Mouse (Mus musculus) brain, adult 2 months (tissue): Measurements from ENCODE around the gene Aqp3.
A peak's percentile ranks its signal among the peaks of the same experiment; 100 is the strongest.

Experiments
- DNase-seq: peaks from one replicate; pipeline ENCODE4 v3.0.0; 2011; ENCODE audit warnings: low read depth, low spot score

Gene Aqp3

DNA sequence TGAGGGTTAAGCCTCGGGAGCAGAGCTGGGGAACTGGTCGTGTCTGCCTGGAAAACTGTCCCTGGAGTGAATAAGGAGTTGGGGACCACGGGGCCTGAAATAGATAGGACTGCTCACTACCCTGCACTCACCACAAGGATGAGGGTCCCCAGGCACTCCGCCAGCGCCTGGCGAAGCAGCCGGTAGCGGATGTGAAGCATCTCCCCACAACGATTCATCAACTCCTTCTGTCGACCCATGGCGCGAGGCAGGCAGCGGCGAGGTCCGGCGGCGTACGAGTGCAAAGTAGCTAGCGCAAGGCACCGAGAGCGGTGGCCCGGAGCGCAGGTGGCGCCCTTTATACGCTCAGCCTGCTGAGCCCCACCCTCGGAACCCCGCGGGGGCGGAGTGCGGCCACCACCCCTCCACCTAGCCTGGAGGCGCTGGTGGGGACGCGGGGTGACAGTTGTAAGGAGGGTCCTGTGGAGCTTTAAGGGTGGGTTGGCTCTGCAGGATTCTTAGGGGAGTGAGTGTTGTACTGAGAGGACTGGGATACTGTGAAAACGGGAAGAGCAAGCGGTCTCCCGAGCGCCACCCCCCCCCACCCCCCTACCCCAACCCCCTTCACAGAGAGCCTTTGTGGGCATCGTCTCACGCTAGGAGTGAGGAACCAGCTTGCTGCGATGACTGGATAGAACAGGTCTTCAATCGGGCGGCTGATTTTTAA, at the start of gene Aqp3:
TSS of gene Aqp3 (minus strand) at position 313 of the 706 bp plus-strand sequence.
- DNase-seq, result no peak

DNA sequence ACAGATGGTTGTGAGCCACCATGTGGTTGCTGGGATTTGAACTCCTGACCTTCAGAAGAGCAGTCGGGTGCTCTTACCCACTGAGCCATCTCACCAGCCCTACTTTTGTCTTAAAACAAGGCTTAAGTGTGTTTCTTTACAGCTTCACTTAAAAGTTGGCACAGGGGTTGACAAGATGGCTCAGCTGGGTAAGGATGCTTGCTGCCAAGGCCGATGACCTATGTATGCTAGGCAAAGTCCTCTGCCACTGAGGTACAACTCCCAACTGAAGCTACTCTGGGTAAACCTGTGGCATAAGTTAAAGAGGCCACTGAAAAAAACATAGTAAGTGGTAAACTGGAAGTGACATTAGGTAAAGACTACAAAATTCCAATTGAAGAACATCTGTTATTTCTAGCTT, 44.6 kb upstream of the Aqp3 start:
- DNase-seq, result no peak

DNA sequence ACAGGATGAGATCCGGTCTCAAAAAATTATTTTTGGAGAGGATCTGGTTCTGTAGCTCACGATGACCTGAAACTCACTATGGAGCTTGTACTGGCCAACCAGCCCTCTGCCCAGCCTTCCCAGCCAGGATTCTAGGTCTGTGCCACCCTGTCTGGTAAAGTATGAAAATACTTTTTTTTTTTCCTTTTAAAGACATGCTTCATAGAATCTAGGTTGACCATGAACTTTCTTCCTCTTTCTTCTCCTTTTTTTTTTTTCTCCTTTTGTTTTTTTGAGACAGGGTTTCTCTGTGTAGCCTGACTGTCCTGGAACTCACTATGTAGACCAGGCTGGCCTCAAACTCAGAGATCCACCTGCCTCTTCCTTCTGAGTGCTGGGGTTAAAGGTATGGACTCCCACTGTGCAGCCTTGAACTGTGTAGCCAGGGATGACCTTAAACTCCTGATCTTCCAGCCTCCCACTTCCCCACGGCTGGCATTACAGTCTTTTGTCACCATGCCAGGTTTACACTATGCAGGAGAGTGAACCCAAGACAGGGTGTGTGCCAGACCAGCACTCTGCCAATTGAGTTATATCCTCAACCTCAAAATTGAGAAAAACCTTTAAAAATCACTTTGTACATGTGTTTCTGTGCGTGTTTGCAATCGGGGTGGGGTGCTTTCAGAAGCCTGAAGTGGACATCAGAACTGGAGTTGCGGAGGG, 42.3 kb upstream of the Aqp3 start:
- DNase-seq, result peak; percentile 6

DNA sequence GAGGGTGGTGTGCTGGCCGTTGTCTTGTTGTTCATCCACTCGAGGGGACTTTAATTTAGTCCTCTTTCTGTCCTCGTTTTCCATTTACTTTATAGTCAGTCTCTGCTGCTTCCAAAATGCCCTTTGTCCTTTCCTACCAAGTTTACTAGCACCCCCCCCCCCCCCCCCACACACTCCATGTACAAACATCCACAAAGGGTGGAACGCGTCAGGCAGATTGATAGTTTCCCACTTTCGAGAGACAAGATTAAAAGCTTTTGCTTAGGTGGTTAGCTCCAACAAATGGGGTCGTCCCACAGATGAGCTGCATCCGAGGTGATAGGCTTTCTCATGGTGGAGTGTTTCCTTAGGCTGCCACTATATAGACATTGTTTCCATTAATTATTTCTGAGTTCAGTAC, 38.8 kb upstream of the Aqp3 start:
- DNase-seq, result no peak

DNA sequence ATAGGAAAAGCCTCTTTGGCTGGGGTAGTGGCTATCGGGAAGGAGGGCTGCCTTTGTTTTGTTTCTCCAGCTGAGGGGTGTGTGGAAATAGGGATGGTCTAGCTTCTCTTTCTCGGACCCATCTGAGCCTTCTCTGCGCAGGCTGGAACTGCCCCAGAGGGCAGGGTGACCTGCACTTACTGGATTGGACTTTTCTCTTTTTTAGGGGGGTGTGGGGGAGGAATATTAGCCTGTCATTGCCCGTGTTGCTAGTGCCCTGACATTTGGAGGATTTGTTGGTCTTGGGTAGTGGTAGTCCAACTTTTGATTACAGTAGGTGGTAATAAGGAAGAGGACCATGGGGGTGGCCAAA, 38.4 kb upstream of the Aqp3 start:
- DNase-seq, result no peak

DNA sequence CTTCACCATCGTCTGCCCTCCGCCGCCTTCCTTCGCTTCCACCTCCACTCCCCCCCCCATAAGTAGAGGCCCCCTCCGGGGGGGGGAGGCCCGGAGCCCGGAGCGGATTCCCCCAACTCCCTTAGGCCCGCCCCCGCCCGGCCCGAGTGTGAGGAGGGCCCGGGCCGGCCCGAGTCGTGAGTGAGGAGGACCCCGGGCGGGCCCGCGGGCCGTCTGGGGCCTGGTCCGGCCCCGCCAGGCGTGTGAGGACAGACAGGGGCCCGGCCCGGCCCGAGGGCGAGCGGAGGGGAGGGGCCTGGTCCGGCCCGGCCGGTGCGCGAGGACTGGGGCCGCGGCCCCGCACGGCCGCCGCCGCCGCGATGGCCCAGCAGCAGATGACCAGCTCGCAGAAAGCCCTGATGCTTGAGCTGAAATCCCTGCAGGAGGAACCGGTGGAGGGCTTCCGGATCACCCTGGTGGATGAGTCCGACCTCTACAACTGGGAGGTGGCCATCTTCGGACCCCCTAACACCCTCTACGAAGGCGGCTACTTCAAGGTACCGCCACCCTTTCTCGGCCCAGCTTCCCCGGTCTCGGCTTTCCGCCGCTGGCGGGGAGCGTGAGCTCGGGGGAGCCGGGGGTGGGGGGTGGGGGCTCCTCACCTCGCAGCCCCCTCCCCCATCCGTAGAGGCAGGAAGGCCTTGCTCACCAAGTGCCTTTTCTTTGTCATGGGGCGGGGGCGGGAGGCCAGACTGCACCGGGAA, 37.9 kb upstream of the Aqp3 start, which contains the start of gene Ube2r2:
TSS of gene Ube2r2 (plus strand) at position 33 of the 743 bp plus-strand sequence.
- peak; percentile 64 for DNase-seq

DNA sequence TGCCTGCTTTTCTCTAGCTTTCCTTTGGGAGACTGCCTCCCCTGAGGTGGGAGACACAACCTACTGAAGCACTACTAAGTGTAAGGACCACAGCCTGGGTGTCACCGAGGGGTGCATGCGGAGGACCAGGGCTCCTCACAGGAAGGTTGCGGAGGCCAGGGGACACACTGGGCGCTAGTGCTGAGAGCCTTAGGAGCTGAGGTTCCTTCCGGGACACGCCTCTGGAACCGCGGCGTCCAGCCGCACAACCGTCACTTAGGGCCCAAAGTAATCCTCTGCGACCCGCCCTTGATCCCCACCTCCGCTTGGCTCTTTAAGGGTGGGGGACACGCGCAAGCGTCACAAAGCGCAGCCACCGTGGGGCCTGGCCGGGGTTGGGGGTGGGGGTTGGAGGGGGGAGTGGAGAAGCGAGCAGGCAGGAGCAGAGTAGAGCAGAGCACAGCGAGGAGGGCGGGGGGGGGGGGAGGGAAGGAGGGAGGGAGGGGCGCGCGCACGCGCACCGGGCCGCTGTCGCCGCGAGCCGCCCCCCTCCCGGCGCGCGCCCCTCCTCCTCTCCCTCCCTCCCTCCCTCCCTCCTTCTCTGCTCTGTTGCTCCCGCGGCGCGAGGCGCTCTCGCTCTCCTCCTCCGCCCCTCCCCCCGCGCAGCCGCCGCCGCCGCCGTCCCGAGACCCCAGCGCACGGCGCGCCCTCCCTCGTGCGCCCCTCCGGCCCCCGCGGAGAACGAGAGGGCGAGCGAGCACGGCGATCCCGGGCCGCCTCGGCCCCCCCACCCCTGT, 37.1 kb upstream of the Aqp3 start:
- peak; percentile 89 for DNase-seq

DNA sequence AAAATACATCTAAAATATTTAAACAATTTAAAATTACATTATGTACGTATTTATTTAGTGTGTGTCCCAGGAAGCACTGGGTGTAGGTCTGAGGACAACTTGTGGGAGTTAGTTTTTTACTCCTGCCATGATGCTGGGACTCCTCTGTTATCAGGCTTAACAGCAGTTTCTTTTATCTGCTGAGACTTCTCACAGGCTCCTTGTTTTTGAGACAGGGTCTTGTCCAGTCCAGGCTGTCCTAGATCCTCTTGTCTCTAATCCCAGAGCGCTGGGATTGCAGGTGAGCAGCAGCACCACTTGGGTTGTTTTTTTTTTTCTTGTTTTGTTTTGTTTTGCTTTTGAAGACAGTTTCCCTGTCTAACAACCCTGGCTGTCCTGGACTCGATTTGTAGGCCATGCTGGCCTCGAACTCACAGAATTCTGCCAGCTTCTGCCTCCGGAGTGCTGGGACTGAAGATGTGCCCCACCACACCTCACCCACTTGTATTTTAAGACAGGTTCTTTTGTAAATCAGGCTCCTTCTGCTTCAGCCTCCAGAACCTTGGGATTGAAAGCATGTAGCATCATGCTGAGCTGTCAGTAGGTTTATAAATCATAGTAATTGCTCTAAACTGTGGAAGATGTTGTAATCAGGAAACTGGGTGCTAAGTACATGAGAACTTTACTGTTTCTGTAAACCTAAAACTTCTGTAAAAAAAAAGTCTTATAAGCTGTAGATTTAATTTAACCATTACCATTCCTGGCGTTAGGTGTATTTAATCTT, 35.7 kb upstream of the Aqp3 start:
- DNase-seq, result no peak

DNA sequence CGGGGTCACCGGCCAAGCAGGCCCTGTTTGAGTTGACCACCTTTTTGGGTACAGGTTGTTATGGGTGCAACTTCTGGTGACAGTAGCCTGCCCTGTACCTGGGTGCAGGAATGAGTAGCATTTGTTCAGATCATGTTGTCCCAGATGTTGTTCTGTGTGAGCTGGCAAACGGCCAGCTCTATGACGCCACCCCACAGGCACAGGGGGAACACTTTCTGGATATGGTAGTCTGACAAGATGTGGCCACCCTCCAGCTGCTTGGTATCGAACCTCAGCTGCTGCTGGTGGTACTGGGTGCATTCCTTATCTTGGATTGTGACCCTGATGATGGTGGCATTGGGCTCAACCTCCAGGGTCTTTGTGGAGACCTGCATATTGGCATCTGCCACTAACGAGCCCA, 34.5 kb upstream of the Aqp3 start:
- no peak for DNase-seq

DNA sequence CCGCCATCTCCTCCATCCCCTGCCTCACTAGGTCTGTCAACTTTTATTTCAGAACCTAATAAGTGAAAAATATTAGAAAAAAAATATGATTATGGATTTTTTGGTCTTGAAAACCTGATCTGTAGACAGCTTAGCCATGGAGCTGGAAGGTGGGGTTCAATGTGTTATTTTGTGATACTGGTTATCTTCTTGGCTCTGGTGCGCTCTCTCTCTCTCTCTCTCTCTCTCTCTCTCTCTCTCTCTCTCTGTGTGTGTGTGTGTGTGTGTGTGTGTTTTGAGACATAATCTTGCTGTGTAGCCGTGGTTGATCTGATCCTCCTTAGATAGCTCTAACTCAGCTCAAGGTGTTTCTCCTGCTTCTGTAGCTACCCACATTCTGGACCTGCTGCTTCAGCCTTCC, 31.9 kb upstream of the Aqp3 start:
- no peak for DNase-seq

DNA sequence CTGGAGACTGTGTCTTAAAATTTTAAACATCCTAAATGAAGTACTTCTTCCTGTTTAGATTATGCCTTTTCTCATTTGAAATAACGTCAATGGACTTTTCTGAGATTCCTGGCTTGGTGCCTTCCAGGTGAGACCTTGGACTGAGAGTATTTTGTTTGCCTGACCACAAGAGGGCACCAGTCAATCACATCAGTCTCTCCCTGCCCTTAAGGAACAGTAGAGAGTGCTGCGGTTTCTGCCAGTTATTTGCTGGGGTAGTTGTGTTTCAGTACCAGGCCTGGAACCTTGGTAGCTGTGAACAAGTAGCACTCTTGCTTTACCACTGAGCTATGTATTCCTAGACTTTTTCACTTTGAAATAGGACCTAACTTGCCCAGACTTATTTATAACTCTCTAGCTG, 31.4 kb upstream of the Aqp3 start:
- DNase-seq, result peak; percentile 89

DNA sequence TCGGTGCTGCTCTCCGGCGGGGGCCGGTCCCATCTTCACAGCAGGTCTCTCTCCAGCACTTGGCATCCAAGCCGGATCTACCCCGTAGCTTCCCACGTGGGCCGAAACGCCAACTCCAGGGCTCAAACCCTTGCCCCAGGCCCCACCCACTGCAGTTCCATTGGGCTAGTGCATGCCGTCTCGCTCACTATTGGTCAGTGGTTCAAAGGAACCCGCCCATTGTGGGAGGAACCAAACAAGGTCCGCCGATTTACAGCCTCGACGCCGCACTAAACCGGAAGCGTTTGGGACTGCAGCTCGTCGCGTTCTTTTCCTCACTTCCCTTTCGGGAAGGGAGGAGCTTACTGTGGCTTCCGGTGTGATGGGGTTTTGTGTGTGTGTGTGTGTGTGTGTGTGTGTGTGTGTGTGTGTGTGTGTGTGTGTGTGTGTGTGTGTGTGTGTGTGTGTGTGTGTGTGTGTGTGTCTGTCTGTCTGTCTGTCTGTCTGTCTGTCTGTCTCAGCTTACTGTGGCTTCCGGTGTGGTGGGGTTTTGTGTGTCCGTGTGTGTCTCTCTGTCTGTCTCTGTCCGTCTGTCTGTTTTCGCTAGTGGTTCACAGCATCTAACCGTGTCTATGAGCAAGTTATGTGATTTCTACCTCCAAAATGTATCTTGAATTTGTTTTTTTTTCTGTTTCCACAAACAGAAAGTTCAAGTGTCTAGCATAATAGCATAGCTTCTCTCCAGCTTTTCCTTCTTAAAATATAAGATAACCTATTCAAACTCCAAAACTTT, 26.4 kb upstream of the Aqp3 start, which contains the start of gene Nol6:
TSS of gene Nol6 (minus strand) at position 276 of the 772 bp plus-strand sequence.
- DNase-seq, result peak; percentile 100

DNA sequence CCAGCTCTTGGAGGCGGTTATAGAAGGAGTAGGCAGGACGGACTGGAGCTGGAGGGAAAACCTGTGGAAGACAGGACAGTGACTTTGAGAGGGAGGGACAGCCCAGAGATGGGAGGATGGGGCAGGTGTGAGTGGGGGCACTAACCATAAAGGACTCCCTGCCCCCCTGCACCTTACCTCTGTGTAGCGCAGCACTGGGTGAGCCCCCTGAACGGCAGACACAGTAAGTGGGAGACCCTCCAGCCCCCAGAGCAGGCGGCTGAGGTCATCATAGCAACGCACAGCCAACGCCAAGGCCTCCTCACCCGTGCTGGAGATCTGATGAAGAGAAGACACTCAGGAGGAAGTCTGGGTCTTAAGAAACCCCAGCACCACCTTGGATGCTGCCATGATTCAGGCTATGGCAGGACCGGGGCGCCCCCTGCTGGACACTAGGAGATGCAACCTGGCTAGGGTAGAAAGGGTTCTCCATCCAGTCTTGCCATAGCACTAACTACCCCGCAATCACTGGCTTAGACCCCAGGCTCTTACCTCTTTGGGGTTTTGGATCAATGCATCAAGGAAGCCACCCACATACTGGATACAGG, 20.8 kb upstream of the Aqp3 start:
- DNase-seq, result peak; percentile 63

DNA sequence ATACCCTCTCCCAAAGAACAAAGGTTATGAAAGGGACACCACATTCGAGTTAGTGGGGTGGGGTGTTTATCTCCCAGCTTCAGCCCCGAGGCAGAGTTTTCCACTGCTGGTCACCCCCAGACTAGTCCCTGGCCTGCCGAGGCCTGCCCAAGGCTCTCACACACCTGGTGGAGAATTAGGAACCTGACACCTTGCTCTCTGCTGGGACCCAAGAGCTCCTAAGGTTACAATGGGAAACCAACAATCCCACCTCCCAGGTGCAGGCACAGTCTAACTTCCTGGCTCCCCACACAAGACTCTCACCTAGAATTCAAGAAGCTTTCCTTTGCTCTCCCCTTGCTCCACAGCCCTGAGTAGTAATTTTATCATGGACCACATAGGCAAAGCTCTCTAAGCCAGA, 18.8 kb upstream of the Aqp3 start:
- DNase-seq, result no peak

DNA sequence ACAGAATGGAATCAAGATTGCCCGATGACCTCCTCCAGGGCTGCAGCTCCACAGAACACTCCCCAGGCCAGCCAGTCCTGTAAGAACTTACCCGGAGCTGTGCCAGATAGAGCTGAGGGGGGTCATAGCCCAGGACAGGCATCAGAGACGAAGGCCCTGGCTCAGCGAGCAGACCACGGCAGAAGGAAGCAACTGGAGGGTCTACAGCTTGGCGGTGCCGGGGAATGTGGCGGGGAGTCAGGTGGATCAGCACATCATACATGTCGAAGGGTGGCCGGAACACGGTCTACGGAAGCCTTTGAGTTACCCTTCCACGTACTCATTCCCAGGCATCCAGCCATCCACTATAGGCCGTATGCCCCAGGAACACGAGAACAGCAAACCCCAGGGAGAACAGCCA, 17.8 kb upstream of the Aqp3 start:
- no peak for DNase-seq

DNA sequence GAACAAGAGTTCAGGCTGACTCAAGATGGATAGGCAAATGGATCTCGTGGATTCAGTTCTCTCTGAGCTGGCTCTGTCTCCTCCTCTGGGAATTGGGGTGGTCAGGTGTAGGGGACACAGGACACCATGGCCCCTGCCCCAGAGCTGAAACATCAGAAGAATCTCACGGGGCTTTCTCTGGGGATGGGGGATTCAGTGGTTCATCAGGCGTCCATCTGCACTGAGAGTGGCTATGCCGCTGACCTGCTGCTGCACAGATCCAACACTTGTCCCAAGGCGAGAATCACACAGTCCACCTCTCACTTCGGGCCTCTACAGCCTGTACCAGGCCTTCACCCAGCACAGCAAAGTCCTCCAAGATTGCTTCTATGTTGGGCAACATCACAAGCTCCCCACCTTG, 17.1 kb upstream of the Aqp3 start:
- DNase-seq, result no peak

DNA sequence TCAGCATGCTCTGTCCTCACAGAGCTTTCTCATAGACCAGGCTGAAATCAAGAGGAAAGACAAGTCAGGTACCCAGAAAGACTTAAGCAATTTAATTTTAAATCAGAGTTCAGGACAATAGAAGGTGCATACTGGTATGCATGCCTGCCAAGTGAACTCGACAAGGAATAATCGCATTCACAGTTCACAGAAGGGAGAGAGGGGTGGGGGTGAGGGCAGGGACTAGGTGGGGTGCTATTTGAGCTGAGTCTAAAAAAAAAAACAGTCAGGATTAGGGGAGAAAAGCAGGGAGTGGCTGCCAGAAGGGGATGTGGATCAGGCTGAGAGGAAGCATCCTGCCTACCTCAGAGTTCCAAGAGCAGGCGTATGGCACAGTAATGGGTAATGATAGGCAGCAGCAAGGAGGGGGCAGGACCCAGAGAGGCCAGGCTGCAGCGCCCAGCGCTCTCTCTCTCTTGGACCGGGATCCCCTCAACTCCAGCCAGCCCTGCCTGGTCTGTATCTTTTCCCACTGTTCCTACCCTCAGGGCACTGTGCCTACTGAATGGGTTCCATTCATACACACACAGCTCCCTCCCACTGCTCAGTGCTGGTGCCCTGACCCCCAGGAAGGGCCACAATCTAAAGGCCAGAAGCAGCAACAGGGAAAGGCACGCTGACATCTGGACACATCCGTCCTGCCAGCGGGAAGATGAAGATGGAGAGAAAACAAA, 16.5 kb upstream of the Aqp3 start:
- DNase-seq, result no peak

DNA sequence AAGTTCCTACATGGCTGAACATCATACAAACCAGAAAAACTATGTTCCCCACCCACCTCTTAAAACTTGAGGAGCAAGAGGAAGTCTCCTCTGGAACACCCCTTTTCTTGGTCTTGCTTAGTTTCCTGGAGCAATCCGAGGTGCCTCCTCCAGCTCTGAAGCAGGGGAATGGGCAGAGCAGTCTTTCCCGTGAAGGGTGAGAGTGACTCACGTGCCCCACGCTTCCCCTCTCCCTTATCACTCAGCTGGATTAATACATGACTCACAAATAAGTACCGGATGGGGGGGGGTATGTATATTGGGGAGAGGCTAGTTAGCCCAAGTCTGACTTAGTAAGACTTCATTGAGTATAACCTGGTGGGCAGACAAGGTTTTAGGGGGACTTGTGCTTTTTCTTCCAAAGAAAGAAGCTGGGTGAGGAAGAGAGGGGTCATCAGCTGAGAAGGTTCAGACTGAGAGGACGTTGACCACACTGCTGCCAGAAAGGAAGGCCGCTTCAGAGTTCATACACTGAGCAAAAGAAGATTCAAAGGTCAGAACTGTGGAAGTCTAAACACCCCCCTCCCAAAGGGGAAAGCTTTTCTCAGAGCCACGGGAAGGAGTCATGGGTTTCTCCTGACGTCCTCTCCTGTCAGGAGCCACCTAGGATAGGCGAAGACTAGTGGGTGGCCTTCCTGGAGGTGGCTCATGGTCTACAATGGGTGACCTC, 10.9 kb upstream of the Aqp3 start:
- no peak for DNase-seq

DNA sequence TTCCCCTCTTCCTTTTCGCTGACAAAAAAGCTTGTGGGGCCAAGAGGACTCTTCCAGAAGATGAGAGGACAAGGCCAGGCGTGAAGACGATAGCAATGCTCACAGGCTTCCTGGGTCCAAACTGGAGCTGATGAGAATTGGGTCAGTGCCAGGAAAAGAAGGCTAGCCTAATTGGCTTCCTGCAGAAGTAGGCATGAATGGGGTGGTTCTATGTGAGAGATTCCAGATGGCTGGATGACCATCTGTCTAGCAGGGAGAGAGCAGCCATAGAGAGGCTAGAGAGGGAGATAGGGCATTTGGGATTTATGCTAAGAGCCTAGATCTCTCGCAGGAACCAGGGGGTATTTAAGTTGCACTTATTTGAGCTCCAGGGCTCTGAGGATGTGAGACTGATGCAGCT, 9.5 kb upstream of the Aqp3 start:
- peak; percentile 77 for DNase-seq
